Mouse (Mus musculus) lung, postnatal 4 days (tissue): ENCODE results near the gene Tcam1.
A peak's percentile ranks its signal among the peaks of the same experiment; 100 is the strongest.

Experiments used
- DNase-seq, 2 experiments: peaks; one replicate each; pipeline ENCODE4 v3.0.0; 2021

The Tcam1 gene

DNA sequence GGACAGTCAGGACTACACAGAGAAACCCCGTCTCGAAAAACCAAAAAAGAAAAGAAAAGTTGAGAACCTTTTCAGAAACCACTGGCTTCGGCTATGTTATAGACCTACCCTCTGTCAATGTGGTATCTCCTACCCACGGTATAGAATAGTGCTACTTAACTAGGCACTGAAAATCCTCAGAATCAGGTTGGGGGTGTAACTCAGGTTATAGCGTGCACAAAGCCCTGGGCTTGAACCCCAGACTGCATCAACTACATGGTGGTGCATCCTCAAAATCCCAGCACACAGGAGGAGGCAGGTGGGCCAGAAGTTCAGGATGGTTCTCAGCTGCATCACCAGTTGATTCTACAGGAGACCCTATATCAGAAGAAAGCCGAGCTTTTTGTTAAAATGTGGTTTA, 2.7 kb upstream of the Tcam1 start:
- no peak for DNase-seq

- no peak for DNase-seq
Measured at GRCm38 (mm10) chr11:106274374-106274773, 2.1 kb upstream of the Tcam1 start.

GRCm38 (mm10) chr11:106274971-106275411, 1.5 kb upstream of the Tcam1 start:
- peak; percentile 72 to 85 for DNase-seq

DNA sequence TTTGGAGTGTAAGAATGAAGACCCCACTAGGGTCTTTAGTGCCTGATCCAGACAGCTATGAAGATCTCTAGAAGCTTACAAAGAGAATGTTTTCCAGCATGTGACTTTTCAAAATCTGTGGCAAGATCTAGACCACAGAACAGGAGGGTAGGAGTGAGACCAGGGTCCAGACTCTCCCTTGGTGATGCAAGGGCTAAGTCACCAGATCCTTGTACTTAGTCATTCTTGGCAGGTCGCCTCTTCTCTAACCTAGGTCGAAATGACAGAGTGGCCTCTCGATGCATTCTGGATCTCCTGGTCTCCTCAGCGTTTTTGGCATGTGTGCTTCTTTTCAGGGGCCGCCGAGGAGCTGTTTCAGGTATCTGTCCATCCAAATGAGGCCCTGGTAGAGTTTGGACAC, 6.0 kb downstream of the Tcam1 start:
- DNase-seq: no peak

- DNase-seq: no peak
Measured at GRCm38 (mm10) chr11:106283371-106283770, 6.9 kb downstream of the Tcam1 start.

DNA sequence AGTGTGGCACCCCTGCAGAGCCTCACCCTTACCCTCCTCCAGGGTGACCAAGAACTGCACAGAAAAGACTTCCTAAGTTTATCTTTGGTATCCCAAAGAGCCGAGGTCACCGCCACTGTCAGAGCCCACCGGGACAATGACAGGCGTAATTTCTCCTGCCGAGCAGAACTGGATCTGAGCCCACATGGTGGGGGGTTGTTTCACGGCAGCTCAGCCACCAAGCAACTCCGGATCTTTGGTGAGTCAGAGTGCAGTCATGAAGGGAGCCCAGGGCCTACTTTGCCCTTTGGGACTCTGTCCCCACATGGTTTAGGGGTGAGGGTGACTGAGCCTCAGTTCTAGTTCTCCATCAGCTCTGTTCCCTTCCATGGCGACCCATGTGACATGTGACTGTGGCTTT, 7.7 kb downstream of the Tcam1 start:
- no peak for DNase-seq

DNA sequence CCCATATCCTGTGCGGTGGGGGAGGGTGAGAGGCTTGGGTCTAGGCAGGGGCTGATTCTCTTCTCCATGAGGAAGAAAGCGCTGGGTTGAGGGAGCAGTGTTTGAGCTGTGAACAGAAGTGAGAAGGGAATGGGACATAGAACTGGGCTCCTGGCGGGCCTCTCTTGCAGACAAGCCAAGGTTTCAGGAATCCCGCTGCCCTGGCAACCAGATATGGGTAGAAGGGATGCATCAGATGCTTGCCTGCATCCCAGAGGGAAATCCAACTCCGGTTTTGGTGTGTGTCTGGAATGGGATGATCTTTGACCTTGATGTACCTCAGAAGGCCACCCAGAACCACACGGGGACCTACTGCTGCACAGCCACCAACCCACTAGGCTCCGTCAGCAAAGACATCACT, 9.7 kb downstream of the Tcam1 start:
- DNase-seq: no peak

DNA sequence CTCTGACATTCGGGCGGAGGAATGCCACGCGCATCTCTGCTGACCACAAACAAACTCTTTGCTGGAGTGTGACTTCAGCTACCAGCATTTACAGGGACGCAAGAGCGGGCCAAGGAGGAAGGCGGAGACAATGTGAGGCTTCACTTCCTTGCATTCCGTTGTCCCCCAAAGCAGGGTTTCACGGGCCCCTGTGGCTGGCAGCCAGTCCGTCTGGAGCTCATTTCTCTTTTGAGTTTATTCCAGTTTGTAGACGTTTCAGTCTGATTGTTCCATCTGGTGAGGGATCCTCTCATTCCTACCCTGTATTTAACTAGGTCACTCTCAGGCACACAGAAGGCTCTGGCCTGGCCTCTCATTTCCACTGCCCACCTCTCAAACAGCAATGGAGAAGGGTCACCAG, 10.5 kb downstream of the Tcam1 start:
- DNase-seq: peak in 1 of 2 experiments; percentile 42

- DNase-seq: peak; percentile 80 to 83
Measured at GRCm38 (mm10) chr11:106289369-106289768, 12.9 kb downstream of the Tcam1 start.

DNA sequence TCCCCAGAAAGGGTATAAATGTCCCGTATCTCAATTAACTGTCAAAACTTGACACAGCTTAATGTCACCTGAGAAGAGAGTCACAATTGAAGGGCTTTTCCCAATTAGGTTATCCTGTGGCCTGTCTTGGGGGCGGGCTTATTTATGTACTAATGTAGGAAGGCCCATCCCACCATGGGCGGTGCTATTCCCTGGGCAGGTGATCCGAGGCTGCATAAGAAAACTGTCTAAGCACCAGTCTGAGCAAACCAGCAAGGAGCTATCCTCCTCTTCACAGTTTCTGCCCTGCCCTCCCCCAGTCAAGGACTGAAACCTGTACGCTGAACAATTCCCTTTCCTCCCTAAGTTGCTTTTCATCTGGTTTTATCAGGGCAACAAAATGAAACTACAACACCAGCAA, 13.9 kb downstream of the Tcam1 start:
- peak in 1 of 2 experiments; percentile 17 for DNase-seq

DNA sequence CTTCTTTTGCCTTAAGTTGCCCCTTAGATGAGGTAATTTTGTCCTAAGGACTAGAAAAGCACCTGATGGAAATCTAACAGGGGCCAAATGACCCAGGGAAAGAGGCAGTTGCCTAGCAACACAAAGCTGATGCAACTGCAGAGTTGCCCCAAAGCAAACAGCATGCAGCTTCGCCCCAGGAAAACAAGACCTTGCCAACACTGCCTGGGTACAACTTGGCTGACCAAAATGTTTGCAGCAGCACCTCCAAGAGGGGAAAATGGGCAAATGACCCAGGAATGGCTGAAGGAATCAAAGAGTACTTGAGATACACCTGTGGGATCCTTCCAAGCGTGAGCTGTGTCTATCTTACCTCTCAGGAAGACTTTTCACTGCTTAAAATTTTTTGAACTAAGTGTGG, 15.4 kb downstream of the Tcam1 start:
- DNase-seq: peak; percentile 60 to 66

DNA sequence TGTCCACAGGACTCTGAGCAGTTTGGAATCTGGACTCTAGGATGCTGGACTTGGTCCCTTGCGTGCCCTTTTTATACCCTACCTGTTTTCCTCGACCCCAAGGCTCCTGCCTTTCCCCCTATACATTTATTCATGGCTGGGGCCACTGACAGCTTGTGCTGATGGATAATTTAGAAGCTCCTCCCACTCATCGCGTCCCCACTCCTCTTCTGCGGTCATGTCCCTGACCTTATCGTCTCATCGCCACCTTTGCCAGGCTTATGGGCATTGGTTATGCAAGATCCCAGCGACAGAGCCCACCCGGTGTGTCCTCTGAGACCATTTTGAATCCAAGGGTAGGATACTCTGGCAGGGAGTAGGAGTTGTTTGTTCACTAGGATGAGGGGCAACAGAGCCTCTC, 25.3 kb downstream of the Tcam1 start, which contains the start of gene Gh:
Gene Gh (minus strand): TSS at position 101 of the 400 bp plus-strand sequence.
- DNase-seq: no peak

DNA sequence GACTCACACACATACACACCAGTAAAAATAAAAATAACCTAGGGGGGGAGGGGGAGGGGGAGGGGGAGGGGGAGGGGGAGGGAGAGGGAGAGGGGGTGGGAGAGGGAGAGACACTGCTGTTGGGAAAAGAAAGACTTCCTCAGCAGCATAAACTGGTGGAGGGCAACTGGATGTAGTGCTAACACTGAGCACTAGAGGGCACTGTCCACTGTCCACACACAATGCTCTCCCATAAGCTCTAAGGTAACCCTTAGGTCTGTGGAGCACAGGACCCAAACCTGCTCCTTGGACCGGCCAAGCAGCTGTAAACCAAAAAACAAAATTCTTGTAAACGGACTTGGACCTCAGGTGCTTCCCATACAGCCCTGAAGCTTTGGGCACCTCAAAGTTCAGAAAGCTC, 26.2 kb downstream of the Tcam1 start:
- peak; percentile 44 to 76 for DNase-seq

DNA sequence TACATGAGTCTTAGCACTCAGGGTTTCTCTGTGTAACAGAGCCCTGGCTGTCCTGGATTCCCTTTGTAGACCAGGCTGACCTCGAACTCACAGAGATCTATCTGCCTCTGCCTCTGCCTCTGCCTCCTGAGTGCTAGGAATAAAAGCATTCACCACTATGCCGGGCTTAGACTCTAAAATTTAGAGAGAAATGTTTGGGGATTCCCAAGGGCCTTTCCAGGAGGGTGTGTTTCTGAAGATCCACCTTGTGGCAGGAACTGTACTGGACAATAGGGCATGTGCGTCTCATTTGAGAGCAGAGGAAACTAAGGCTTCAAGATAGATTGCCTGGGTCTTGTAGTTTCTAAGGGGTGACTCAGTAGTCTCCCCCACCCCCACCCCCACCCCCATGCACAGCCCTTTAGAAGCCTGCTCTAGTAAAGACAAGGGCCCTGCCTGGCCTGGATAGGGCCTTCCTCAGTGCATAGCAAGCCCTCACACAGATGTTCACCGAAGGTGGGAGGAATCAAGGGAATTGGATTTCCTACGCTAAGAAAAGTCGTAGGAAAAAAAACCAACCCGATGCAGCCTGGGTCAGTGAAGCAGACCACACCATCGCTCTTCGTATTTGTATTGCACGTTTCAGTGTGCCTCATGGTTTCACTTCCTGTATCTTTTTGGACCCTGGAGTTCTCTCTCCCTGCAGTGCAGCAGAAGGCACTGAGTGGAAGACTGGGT, 29.0 kb downstream of the Tcam1 start:
- peak in 1 of 2 experiments; percentile 19 for DNase-seq

- no peak for DNase-seq
Measured at GRCm38 (mm10) chr11:106306065-106306385, 29.6 kb downstream of the Tcam1 start.

- DNase-seq: peak in 1 of 2 experiments; percentile 16
Measured at GRCm38 (mm10) chr11:106306758-106307157, 30.3 kb downstream of the Tcam1 start.

DNA sequence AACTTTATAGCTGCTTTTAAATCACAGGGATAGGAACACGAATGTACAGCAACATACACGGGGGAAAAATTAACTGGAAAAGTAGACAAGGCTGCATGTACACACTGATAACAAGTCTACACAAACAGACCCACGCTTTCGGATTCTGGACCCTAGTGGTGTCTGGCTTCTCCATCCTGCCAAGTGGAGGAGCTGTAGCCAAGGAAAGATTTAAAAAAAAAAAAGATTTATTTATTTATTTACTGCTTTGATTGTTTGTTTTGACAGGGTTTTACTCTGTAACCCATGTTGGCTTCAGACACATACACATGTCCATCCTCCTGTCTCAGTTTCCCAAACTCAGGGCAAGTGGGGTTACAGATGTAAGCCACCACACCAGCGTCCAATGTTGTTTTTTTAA, 31.0 kb downstream of the Tcam1 start:
- no peak for DNase-seq

GRCm38 (mm10) chr11:106308162-106308561, 31.7 kb downstream of the Tcam1 start:
- DNase-seq: peak in 1 of 2 experiments; percentile 61

GRCm38 (mm10) chr11:106310123-106310522, 33.7 kb downstream of the Tcam1 start:
- DNase-seq: peak in 1 of 2 experiments; percentile 38

DNA sequence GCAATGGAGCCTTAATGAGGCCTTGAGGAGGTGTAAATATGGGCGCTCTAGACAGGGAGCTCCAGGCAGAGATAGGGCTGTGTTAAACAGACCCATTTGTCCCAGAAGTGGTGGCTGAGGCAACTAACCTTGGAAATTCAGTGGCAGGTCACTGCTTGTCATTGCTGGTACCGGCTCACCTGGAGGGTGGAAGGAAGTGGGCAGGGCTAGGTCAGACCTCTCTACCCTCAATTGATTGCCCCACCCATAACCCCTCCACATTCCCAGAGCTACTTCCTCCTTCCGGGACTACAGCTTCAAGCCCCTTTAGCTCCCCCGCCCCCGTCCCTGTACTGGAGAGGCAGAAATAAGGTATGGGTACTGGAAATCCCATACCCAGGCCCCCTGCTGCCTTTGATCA, 37.1 kb downstream of the Tcam1 start:
- peak; percentile 46 to 56 for DNase-seq

DNA sequence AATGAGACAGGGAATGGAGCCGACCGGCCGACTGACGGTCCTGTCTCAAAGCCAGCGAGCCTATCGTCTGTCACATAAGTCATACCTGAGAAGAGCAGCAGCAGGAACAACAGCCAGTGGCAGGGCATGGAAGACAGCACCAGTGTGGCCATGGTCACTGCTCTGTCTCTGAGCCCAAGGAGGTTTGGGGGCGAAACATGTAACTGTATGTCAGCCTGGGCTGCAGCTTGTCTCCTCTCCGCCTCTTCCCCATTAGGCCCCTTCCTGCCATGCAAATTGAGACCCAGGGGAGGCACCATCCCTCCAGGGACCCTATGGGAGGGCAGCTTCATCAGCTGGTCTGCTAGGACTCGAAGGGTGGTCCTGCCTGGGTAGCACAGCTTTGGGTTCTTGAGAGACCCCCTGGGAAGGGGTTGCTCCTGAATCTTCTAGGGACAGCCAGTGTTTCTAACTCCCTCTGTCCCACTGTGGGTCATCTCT, 37.9 kb downstream of the Tcam1 start, which contains the start of gene Cd79b:
Gene Cd79b (minus strand): TSS at position 430 of the 480 bp plus-strand sequence.
- peak; percentile 36 to 53 for DNase-seq

DNA sequence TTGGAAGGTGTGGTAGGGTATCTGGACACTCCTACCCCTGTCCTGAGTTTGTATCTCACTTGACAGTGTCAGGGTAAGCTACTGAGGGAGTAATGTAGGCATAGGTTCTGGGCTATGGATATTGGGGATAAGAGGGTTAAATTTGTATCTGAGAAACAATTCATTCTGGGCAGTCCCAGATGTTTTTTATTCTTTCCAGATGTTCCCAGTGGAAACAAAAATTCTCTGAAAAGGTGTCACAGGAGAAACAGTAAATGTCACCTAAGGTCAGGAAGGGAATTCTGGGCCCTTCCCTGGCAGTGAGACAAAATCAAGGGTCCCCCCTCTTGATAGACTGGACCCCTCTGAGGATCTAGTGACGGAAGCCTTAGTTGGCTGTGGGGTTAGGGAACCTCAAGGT, 39.9 kb downstream of the Tcam1 start:
- DNase-seq: no peak

DNA sequence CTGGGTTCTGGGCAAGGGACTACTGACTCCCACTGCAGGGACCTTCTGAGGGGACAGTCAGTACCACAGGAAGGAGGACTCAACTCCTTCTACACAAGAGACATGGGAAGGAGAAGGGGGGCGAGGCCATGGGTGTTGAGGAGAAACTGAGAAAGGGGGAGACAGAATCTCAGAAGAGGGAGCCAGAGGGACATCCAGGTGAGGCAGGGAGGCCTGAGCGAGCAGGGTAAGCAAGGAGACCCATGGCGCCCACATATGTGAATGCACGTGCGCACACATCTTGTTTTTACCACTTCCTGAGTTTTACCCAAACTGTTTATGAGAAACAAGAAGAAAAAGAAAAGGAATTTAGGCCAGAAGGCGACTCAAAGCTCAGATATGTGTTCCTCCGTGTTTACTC, 41.3 kb downstream of the Tcam1 start:
- DNase-seq: no peak

- peak; percentile 47 to 50 for DNase-seq
Measured at GRCm38 (mm10) chr11:106318406-106319366, 42.2 kb downstream of the Tcam1 start.
